Mouse (Mus musculus): ENCODE measurements at regions not wholly inside any gene's neighbourhood (a gene's known extent, or its start where the extent isn't known, plus 50 kb on each side); places are given as distances from the start of the nearest gene placed in this dataset.
"Not testable (repeated sequence)": the region's sequence is repeated elsewhere in the genome, so short reads cannot be mapped to it uniquely, and the experiment has no call there.

- DNase-seq (ENCODE audit: low spot score in 2 of 2): no peak
These were observed 67.5 kb upstream of the Map9 start for GRCm38 (mm10) chr3:82290373-82290772.

- DNase-seq (ENCODE audit: low spot score in 2 of 2): no peak
These were observed 68.8 kb upstream of the Map9 start for GRCm38 (mm10) chr3:82288996-82289395.

- DNase-seq (ENCODE audit: low spot score in 2 of 2): no peak
These were observed 80.7 kb upstream of the Map9 start for GRCm38 (mm10) chr3:82276977-82277714.

- no peak for DNase-seq (ENCODE audit: low spot score in 2 of 2)
These were observed 82.0 kb upstream of the Map9 start for GRCm38 (mm10) chr3:82275822-82276203.

GRCm38 (mm10) chr3:82274945-82275821 is 82.7 kb upstream of the Map9 start:
- DNase-seq (ENCODE audit: low spot score in 2 of 2): peak; percentile 57 to 68

- DNase-seq (ENCODE audit: low spot score in 2 of 2): no peak
These were observed 83.5 kb upstream of the Map9 start for GRCm38 (mm10) chr3:82274196-82274937.

- DNase-seq (ENCODE audit: low spot score in 2 of 2): not testable (repeated sequence)
These were observed 84.3 kb upstream of the Map9 start for GRCm38 (mm10) chr3:82273511-82273910.

- no peak for DNase-seq (ENCODE audit: low spot score in 2 of 2)
These were observed 85.9 kb upstream of the Map9 start for GRCm38 (mm10) chr3:82271965-82272364.

GRCm38 (mm10) chr3:82265941-82266340 is 91.9 kb upstream of the Map9 start:
- DNase-seq (ENCODE audit: low spot score in 2 of 2): no peak

GRCm38 (mm10) chr3:82261976-82262375 is 95.9 kb upstream of the Map9 start:
- DNase-seq (ENCODE audit: low spot score in 2 of 2): no peak

GRCm38 (mm10) chr3:82259986-82260652 is 97.7 kb upstream of the Map9 start:
- no peak for DNase-seq (ENCODE audit: low spot score in 2 of 2)

GRCm38 (mm10) chr3:82250796-82251261 is 105.2 kb upstream of the Gucy1a1 start:
- DNase-seq (ENCODE audit: low spot score in 2 of 2): peak; percentile 19 to 49

GRCm38 (mm10) chr3:82249968-82250795 is 104.6 kb upstream of the Gucy1a1 start:
- DNase-seq (ENCODE audit: low spot score in 2 of 2): no peak

GRCm38 (mm10) chr3:82236377-82237057 is 90.9 kb upstream of the Gucy1a1 start:
- DNase-seq (ENCODE audit: low spot score in 2 of 2): no peak

GRCm38 (mm10) chr3:82234306-82234705 is 88.7 kb upstream of the Gucy1a1 start:
- DNase-seq (ENCODE audit: low spot score in 2 of 2): no peak

- no peak for DNase-seq (ENCODE audit: low spot score in 2 of 2)
These were observed 77.8 kb upstream of the Gucy1a1 start for GRCm38 (mm10) chr3:82223379-82223778.

- no peak for DNase-seq (ENCODE audit: low spot score in 2 of 2)
These were observed 76.3 kb upstream of the Gucy1a1 start for GRCm38 (mm10) chr3:82221924-82222323.

GRCm38 (mm10) chr3:82219192-82219885 is 73.8 kb upstream of the Gucy1a1 start:
- not testable (repeated sequence) for DNase-seq (ENCODE audit: low spot score in 2 of 2)

Measured in left cerebral cortex, adult 18-20 months (tissue).